Mouse (Mus musculus): ENCODE measurements around the gene Cdpf1.

Gene Cdpf1

GRCm38 (mm10) chr15:85811535-85812277 is at the start of gene Cdpf1:
TSS of gene Cdpf1 (minus strand) at chr15:85811697.
- peak; percentile 95 for DNase-seq (ENCODE audit: low read depth, low spot score)

- DNase-seq (ENCODE audit: low read depth, low spot score) = peak; percentile 88
Measured at GRCm38 (mm10) chr15:85859490-85860031, 48.1 kb upstream of the Cdpf1 start, which contains the start of gene Gtse1. TSS of gene Gtse1 (plus strand) at chr15:85859745.

- no peak for DNase-seq (ENCODE audit: low read depth, low spot score)
Measured at GRCm38 (mm10) chr15:85858980-85859489, 47.5 kb upstream of the Cdpf1 start.

GRCm38 (mm10) chr15:85851656-85852392 is 40.3 kb upstream of the Cdpf1 start:
- DNase-seq (ENCODE audit: low read depth, low spot score) = no peak

GRCm38 (mm10) chr15:85845071-85845470 is 33.6 kb upstream of the Cdpf1 start:
- DNase-seq (ENCODE audit: low read depth, low spot score) = no peak

- DNase-seq (ENCODE audit: low read depth, low spot score) = no peak
Measured at GRCm38 (mm10) chr15:85841796-85842360, 30.4 kb upstream of the Cdpf1 start.

GRCm38 (mm10) chr15:85840983-85841382 is 29.5 kb upstream of the Cdpf1 start:
- peak; percentile 7 for DNase-seq (ENCODE audit: low read depth, low spot score)

- no peak for DNase-seq (ENCODE audit: low read depth, low spot score)
Measured at GRCm38 (mm10) chr15:85836887-85837286, 25.4 kb upstream of the Cdpf1 start.

- no peak for DNase-seq (ENCODE audit: low read depth, low spot score)
Measured at GRCm38 (mm10) chr15:85835335-85835734, 23.8 kb upstream of the Cdpf1 start.

GRCm38 (mm10) chr15:85832599-85832998 is 21.1 kb upstream of the Cdpf1 start:
- no peak for DNase-seq (ENCODE audit: low read depth, low spot score)

- peak; percentile 47 for DNase-seq (ENCODE audit: low read depth, low spot score)
Measured at GRCm38 (mm10) chr15:85831954-85832590, 20.6 kb upstream of the Cdpf1 start, which contains the start of gene Ttc38. TSS of gene Ttc38 (plus strand) at chr15:85832306.

- DNase-seq (ENCODE audit: low read depth, low spot score) = no peak
Measured at GRCm38 (mm10) chr15:85829470-85829869, 18.0 kb upstream of the Cdpf1 start.

- no peak for DNase-seq (ENCODE audit: low read depth, low spot score)
Measured at GRCm38 (mm10) chr15:85828071-85828470, 16.6 kb upstream of the Cdpf1 start.

- no peak for DNase-seq (ENCODE audit: low read depth, low spot score)
Measured at GRCm38 (mm10) chr15:85826676-85827075, 15.2 kb upstream of the Cdpf1 start.

GRCm38 (mm10) chr15:85822011-85822359 is 10.5 kb upstream of the Cdpf1 start:
- DNase-seq (ENCODE audit: low read depth, low spot score) = peak; percentile 8

GRCm38 (mm10) chr15:85821203-85822010 is 9.9 kb upstream of the Cdpf1 start, which contains the start of gene Pkdrej:
TSS of gene Pkdrej (minus strand) at chr15:85821734.
- no peak for DNase-seq (ENCODE audit: low read depth, low spot score)

- DNase-seq (ENCODE audit: low read depth, low spot score) = no peak
Measured at GRCm38 (mm10) chr15:85813428-85813827, 1.9 kb upstream of the Cdpf1 start.

- no peak for DNase-seq (ENCODE audit: low read depth, low spot score)
Measured at GRCm38 (mm10) chr15:85810806-85811521, 533 bp downstream of the Cdpf1 start.

GRCm38 (mm10) chr15:85810462-85810805 is 1.1 kb downstream of the Cdpf1 start:
- DNase-seq (ENCODE audit: low read depth, low spot score) = no peak

- no peak for DNase-seq (ENCODE audit: low read depth, low spot score)
Measured at GRCm38 (mm10) chr15:85809091-85809490, 2.4 kb downstream of the Cdpf1 start.

All from embryo, embryonic 11.5 days (tissue).